Mouse (Mus musculus) layer of hippocampus, adult 11-12 months (tissue): ENCODE results near the gene Lrrc3b.
A peak's percentile ranks its signal among the peaks of the same experiment; 100 is the strongest.

Experiments used
- DNase-seq: peaks from one replicate; pipeline ENCODE4 v3.0.0; 2022; ENCODE audit warnings: low spot score

The Lrrc3b gene

GRCm38 (mm10) chr14:15438485-15439157 lies at the start of gene Lrrc3b:
Gene Lrrc3b, minus strand, starts transcription at chr14:15438987.
- peak; percentile 54 for DNase-seq

DNA sequence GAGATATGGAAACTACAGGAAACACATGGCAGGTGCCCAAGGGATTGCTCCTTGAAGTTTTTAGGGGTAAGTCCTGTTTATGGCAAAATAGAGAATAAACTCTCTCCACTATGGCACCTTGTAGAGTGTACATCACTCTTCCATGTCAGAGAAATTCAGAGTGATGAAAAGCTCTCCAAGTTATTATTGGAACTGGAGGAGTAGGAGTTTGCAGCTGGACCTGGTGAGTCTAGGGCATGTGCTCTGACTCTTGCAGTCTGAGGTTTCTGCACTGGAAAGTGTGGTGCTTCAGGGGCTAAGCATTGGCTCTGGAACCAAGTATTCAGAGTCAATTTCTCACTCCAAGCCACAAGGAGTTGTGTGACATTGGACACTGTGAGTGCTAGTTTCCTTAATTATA lies 38.9 kb upstream of the Lrrc3b start:
- DNase-seq = no peak

- DNase-seq = peak; percentile 20
Measured at GRCm38 (mm10) chr14:15438096-15438484, 697 bp downstream of the Lrrc3b start.

- DNase-seq = peak; percentile 17
Measured at GRCm38 (mm10) chr14:15437501-15437941, 1.3 kb downstream of the Lrrc3b start.

DNA sequence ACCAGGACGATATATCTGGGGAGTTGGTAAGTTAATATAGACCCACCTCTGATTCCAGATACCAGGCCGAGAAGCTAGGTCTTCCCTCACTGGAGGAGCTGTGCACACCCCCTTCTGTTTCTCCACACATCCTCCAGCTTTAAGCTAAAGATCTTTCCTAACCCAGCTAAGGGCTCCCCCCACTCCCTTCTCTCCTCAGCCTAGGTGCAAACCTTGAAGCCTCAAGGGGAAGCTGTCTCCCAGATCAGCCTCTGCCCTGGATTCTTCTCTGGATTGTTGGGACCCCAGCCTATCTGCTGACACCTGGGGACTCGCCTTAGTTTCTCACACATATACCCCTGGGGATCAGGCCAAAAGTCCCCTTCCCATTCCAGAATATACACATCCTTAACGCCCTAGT lies 1.7 kb downstream of the Lrrc3b start:
- no peak for DNase-seq

GRCm38 (mm10) chr14:15436586-15436985 lies 2.2 kb downstream of the Lrrc3b start:
- no peak for DNase-seq

DNA sequence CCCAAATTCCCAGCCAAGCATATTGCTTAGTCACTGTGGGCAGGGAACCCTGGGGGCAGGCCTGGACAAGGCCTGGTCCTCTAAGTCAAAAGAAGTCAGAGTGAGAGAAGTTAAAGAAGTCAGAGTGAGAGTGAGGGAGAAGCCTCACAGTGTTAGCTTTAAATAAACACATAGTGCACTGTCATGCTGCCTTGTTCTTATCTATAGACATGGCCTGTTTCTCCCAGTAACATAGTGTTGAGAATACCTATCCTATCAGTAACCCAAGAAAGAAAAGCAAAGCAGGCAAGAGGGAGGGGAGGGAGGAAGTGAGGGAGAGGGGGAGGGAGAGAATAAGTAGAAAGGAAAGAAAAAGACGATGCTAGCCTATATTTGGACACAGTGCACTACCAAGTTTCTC lies 6.4 kb downstream of the Lrrc3b start:
- DNase-seq = no peak

DNA sequence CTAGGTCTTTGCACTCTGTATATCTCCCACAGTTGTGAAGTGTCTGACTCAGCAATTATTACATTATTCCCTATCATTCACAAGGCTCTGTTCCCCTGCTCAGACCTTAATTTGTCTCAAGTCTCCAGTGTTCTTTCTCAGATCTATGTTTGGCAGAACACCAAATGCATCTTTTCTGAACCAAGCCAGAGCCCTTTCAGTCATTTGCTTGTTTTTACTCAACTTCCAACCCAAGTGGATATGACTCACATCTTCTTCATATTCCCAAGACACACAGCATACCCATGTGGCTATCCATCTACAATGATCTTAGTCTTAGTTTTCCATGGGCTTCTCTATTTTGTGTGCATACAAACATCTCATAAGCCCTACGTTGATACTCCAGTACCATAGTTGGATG lies 17.2 kb downstream of the Lrrc3b start:
- no peak for DNase-seq

- DNase-seq = peak; percentile 20
Measured at GRCm38 (mm10) chr14:15410686-15411534, 27.9 kb downstream of the Lrrc3b start.

DNA sequence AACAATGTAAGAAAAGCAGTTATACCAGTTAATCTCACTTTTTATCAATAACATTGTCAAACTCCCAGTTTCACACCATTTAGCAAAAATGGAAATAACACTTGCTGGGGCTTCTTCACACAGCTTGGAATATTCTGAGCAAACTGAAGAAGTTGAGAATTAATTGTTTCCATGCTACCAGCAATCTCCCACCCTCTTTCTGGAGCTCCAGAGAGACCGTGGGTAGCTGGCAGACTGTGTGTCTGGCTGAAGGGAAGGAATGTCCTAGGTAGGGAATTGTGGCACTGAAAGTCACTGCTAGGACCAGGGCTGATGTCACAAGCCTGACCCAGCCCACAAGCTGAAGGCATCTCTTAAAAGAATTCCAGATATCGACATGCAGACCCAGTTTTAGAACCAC lies 53.3 kb downstream of the Lrrc3b start:
- DNase-seq = no peak

DNA sequence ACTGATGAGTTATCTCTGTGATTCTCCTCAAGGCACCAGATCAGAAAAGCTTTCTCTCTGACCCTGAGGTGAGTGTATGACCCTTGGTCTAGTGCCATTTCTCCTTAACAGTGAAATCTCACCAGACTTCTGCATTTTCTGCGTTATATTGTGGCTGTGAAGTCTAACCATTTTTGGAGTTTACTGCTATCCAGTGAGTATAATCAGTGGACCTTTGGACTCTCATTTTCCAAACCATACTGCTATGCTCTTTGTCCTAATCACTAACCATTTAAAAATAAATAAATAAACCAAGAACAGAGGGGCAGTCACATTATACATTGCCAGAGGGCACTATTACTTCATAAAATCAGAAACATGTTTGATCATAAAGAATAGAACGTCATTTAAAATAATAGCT lies 53.8 kb downstream of the Lrrc3b start:
- no peak for DNase-seq

DNA sequence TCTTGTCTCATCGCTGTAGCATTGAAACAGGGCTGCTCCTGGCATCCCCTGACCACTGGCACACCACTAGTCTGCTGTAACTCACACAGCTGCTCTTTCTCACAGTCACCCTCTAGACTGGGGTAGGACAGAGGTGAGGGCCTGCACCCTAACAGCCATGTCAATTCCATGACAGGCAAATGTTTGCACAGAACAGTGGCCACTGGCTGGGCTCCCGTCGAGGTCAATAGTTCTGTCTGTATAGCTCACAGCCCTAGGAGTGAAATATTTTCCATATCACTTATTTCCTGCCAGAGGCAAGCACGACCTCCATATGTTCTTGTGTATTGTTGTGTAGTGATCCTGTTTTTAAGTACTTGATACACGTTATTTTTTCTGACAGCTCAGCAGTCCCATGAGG lies 54.3 kb downstream of the Lrrc3b start:
- DNase-seq = no peak

DNA sequence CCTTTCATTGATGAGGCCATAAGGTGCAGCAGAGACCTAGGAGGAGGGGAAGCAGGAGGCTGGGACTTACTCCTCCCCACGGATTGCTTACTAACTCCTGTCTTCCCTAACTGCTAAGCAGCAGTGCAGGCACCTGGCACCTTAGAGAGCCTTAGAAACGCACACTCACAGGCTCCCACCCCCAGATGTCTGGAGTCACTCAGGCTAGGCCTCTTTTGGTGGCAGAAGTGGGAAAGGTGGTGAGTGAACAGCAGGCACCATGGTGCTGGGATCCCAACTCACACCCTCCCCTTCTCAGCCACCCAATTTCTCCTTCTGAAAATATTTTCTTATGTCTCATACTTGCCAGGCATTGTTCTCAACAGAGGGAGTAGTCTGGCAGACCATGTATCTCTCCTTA lies 55.7 kb downstream of the Lrrc3b start:
- DNase-seq = no peak

GRCm38 (mm10) chr14:15377368-15377767 lies 61.4 kb downstream of the Lrrc3b start:
- no peak for DNase-seq

DNA sequence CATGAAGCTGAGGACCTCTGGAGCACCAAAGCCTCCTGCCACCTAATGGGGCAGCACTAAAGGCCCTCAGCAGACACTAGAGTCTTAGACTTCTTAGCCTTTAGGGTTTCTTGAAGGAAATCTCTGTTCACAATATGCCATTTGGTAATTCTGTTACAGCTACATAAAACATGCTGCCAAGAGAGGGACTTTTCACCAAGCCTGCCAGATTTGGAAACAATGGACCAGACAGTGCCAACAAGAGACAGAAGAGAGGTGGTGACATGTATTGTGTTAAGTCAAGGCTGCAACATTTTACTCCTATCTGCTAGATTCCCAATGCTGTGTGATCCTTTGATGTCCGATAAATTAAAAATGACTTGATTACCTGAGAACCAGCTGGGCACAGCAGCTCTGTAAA lies 62.0 kb downstream of the Lrrc3b start:
- no peak for DNase-seq

GRCm38 (mm10) chr14:15374271-15374670 lies 64.5 kb downstream of the Lrrc3b start:
- no peak for DNase-seq

- DNase-seq = peak; percentile 38
Measured at GRCm38 (mm10) chr14:15372985-15373384, 65.8 kb downstream of the Lrrc3b start.

DNA sequence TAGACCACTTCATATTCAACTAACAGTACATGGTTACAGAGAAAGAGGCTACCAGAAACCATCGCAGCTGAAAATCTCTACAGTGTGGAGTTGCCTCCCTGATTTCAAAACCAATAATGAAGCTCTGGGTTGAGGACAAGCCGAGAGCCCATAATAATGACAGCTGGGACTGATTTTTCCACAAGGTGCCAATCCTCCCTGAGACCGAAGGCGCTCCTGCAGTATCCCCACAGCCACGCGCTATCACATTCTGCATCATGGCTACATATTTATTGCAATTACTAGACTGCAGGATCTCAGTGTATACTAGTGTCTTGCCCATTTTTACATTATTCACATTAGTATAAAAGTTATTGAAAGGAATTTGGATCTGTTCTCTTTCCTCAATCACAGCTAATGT lies 73.7 kb downstream of the Lrrc3b start:
- DNase-seq = no peak

- no peak for DNase-seq
Measured at GRCm38 (mm10) chr14:15359893-15360292, 78.9 kb downstream of the Lrrc3b start.

DNA sequence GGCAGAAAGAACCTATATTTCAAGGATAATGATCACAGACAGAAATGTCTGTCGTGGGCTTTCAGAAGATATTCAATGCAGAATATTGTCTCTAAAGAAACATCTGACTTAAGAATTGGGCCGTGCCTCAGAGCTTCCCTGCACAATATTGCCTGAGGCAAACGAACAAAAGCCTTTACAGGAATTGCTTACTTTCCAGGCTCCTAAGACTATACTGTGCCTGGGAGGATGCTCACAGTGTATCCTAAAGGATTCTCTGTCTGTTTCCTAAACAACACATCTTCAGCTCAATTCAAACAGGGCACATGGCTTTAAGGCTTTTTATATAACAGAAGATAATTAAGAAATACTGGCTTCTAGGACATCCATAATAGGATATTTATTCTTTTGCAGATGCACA lies 79.7 kb downstream of the Lrrc3b start:
- DNase-seq = no peak

DNA sequence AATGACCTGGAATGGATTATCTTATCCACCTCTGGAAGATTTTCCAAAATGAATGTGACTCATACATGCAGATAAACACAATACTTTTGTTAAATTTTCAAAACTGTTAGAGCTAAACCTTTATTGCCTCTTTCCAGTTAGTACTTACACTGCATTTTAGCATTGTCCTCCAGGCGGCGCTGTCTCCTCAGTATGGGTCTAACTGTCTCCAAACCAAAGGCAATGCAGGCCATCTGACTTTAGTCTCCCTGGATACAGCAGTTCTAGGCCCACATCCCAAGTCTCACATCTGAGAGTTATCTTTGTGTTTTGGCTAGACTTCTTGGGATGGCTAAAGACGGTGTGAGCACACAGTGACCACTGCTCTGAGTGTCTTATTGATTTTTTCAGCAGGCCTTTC lies 83.3 kb downstream of the Lrrc3b start:
- DNase-seq = peak; percentile 80

GRCm38 (mm10) chr14:15354299-15354698 lies 84.5 kb downstream of the Lrrc3b start:
- no peak for DNase-seq

DNA sequence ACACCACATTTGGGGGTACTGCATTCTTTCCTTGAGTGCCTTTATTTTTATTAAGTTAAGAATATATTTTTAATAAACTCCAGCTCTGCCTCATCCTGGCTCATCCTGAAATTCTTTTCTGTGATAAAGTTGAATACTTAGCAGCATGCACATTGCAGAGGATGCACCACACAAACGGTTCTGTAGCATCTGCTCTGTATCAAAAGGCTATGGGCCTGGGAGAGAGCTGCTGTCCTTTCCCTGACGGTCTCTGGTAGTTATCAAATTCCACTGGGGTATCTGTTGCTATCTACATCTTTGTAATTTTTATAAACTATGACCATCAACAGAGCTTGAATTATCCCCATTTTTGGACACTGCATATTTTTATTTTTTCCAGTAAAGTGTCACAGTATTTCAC lies 105.7 kb downstream of the Lrrc3b start:
- DNase-seq = no peak

GRCm38 (mm10) chr14:15331370-15331769 lies 107.4 kb downstream of the Lrrc3b start:
- no peak for DNase-seq
